Mouse (Mus musculus) v-Abl transformed pro-B cells (cell line): ENCODE measurements around the gene Spaca4.

Experiments
- in situ Hi-C, 2 experiments: fragments of 400-800 bp; cut with MboI; formaldehyde crosslinking; loops; one replicate each; pipeline ENCODE4 v1.15.1; 2025; ENCODE audit not compliant: unreplicated experiment in 2 of 2

Spaca4 gene

GRCm38 (mm10) chr7:45715741-45716459 lies 9.7 kb downstream of the Spaca4 start:
- in situ Hi-C loops, result loop anchor here (10.0 to 25.0 kb wide), 4 partner anchors 591 to 1179 kb away; partner anchors contain the start of genes Pold1 (in 2 of the 2), Spib (in 2 of the 2), Gtf2h1 (in 1 of the 2) and Hps5 (in 1 of the 2)

- in situ Hi-C loops, result loop anchor here (10.0 to 25.0 kb wide), 4 partner anchors 590 to 1178 kb away; partner anchors contain the start of genes Pold1 (in 2 of the 2), Spib (in 2 of the 2), Gtf2h1 (in 1 of the 2) and Hps5 (in 1 of the 2)
Measured at GRCm38 (mm10) chr7:45715090-45715708, 10.4 kb downstream of the Spaca4 start, which contains the start of gene Rpl18. TSS of gene Rpl18 (plus strand) at chr7:45715457.

GRCm38 (mm10) chr7:45714630-45715089 lies 11.0 kb downstream of the Spaca4 start:
- in situ Hi-C loops, result loop anchor here (10.0 to 25.0 kb wide), 4 partner anchors 590 to 1177 kb away; partner anchors contain the start of genes Pold1 (in 2 of the 2), Spib (in 2 of the 2), Gtf2h1 (in 1 of the 2) and Hps5 (in 1 of the 2)

- in situ Hi-C loops, result loop anchor here (10.0 to 25.0 kb wide), 4 partner anchors 589 to 1177 kb away; partner anchors contain the start of genes Pold1 (in 2 of the 2), Spib (in 2 of the 2), Gtf2h1 (in 1 of the 2) and Hps5 (in 1 of the 2)
Measured at GRCm38 (mm10) chr7:45713881-45714520, 11.6 kb downstream of the Spaca4 start.

- in situ Hi-C loops, result loop anchor here (10.0 to 25.0 kb wide), 4 partner anchors 589 to 1176 kb away; partner anchors contain the start of genes Pold1 (in 2 of the 2), Spib (in 2 of the 2), Gtf2h1 (in 1 of the 2) and Hps5 (in 1 of the 2)
Measured at GRCm38 (mm10) chr7:45713396-45713795, 12.2 kb downstream of the Spaca4 start.

GRCm38 (mm10) chr7:45712022-45712757 lies 13.4 kb downstream of the Spaca4 start:
- in situ Hi-C loops, result loop anchor here (10.0 to 25.0 kb wide), 4 partner anchors 587 to 1175 kb away; partner anchors contain the start of genes Pold1 (in 2 of the 2), Spib (in 2 of the 2), Gtf2h1 (in 1 of the 2) and Hps5 (in 1 of the 2)

GRCm38 (mm10) chr7:45711316-45712021 lies 14.1 kb downstream of the Spaca4 start:
- in situ Hi-C loops, result loop anchor here (10.0 to 25.0 kb wide), 4 partner anchors 587 to 1174 kb away; partner anchors contain the start of genes Pold1 (in 2 of the 2), Spib (in 2 of the 2), Gtf2h1 (in 1 of the 2) and Hps5 (in 1 of the 2)

GRCm38 (mm10) chr7:45710477-45711191 lies 15.0 kb downstream of the Spaca4 start:
- in situ Hi-C loops, result loop anchor here (10.0 to 25.0 kb wide), 4 partner anchors 586 to 1173 kb away; partner anchors contain the start of genes Pold1 (in 2 of the 2), Spib (in 2 of the 2), Gtf2h1 (in 1 of the 2) and Hps5 (in 1 of the 2)

- in situ Hi-C loops, result loop anchor here (10.0 to 25.0 kb wide), 4 partner anchors 585 to 1173 kb away; partner anchors contain the start of genes Pold1 (in 2 of the 2), Spib (in 2 of the 2), Gtf2h1 (in 1 of the 2) and Hps5 (in 1 of the 2)
Measured at GRCm38 (mm10) chr7:45709677-45710355, 15.8 kb downstream of the Spaca4 start.

- in situ Hi-C loops, result loop anchor here (25.0 kb wide), 2 partner anchors 697 to 1172 kb away; partner anchors contain the start of genes Pold1 (in 2 of the 2), Spib (in 2 of the 2), Rras (in 1 of the 2) and Scaf1 (in 1 of the 2)
Measured at GRCm38 (mm10) chr7:45709036-45709435, 16.6 kb downstream of the Spaca4 start.

GRCm38 (mm10) chr7:45708221-45708761 lies 17.3 kb downstream of the Spaca4 start:
- in situ Hi-C loops, result loop anchor here (25.0 kb wide), 2 partner anchors 696 to 1171 kb away; partner anchors contain the start of genes Pold1 (in 2 of the 2), Spib (in 2 of the 2), Rras (in 1 of the 2) and Scaf1 (in 1 of the 2)

GRCm38 (mm10) chr7:45707375-45707967 lies 18.1 kb downstream of the Spaca4 start:
- in situ Hi-C loops, result loop anchor here (25.0 kb wide), 2 partner anchors 695 to 1170 kb away; partner anchors contain the start of genes Pold1 (in 2 of the 2), Spib (in 2 of the 2), Rras (in 1 of the 2) and Scaf1 (in 1 of the 2)

- in situ Hi-C loops, result loop anchor here (25.0 kb wide), 2 partner anchors 694 to 1169 kb away; partner anchors contain the start of genes Pold1 (in 2 of the 2), Spib (in 2 of the 2), Rras (in 1 of the 2) and Scaf1 (in 1 of the 2)
Measured at GRCm38 (mm10) chr7:45706721-45707241, 18.8 kb downstream of the Spaca4 start.

- in situ Hi-C loops, result loop anchor here (25.0 kb wide), 2 partner anchors 694 to 1169 kb away; partner anchors contain the start of genes Pold1 (in 2 of the 2), Spib (in 2 of the 2), Rras (in 1 of the 2) and Scaf1 (in 1 of the 2)
Measured at GRCm38 (mm10) chr7:45705873-45706281, 19.7 kb downstream of the Spaca4 start.

GRCm38 (mm10) chr7:45705443-45705864 lies 20.2 kb downstream of the Spaca4 start:
- in situ Hi-C loops, result loop anchor here (25.0 kb wide), 2 partner anchors 693 to 1168 kb away; partner anchors contain the start of genes Pold1 (in 2 of the 2), Spib (in 2 of the 2), Rras (in 1 of the 2) and Scaf1 (in 1 of the 2)
